Mouse (Mus musculus) mouse embryonic stem cell (cell line): ENCODE data around the gene Map3k20.

Experiments used
- in situ Hi-C, 2 experiments: fragments of 300-500 bp; cut with MboI; formaldehyde crosslinking; loops; 1 replicate in 1 of 2; 3 replicates in 1 of 2; pipeline ENCODE4 v1.14.3; 2019 to 2020; ENCODE audit warnings: low sequenced_read_pairs in 2 of 2, low pct_unique_long_range_greater_than_20kb in 1 of 2, mixed read lengths in 1 of 2; ENCODE audit not compliant: unreplicated experiment in 1 of 2

Gene Map3k20

GRCm38 (mm10) chr2:72285256-72285887, at the start of gene Map3k20:
Map3k20 (plus strand) TSS chr2:72285637.
- in situ Hi-C loops = no loop called here

GRCm38 (mm10) chr2:72238421-72238820, 47.0 kb upstream of the Map3k20 start:
- in situ Hi-C loops = no loop called here

GRCm38 (mm10) chr2:72238925-72239324, 46.5 kb upstream of the Map3k20 start:
- in situ Hi-C loops = no loop called here

GRCm38 (mm10) chr2:72239456-72239855, 46.0 kb upstream of the Map3k20 start:
- in situ Hi-C loops = no loop called here

- in situ Hi-C loops = no loop called here
Observed at GRCm38 (mm10) chr2:72239993-72240392, 45.4 kb upstream of the Map3k20 start.

GRCm38 (mm10) chr2:72240691-72241090, 44.7 kb upstream of the Map3k20 start:
- in situ Hi-C loops = no loop called here

GRCm38 (mm10) chr2:72241714-72242472, 43.5 kb upstream of the Map3k20 start:
- in situ Hi-C loops = no loop called here

- in situ Hi-C loops = no loop called here
Observed at GRCm38 (mm10) chr2:72242910-72243675, 42.3 kb upstream of the Map3k20 start.

- in situ Hi-C loops = no loop called here
Observed at GRCm38 (mm10) chr2:72245631-72246030, 39.8 kb upstream of the Map3k20 start.

- in situ Hi-C loops = no loop called here
Observed at GRCm38 (mm10) chr2:72246376-72246775, 39.1 kb upstream of the Map3k20 start.

- in situ Hi-C loops = no loop called here
Observed at GRCm38 (mm10) chr2:72247819-72248218, 37.6 kb upstream of the Map3k20 start.

- in situ Hi-C loops = no loop called here
Observed at GRCm38 (mm10) chr2:72252510-72253505, 32.6 kb upstream of the Map3k20 start.

- in situ Hi-C loops = no loop called here
Observed at GRCm38 (mm10) chr2:72253882-72254281, 31.6 kb upstream of the Map3k20 start.

GRCm38 (mm10) chr2:72254813-72255582, 30.4 kb upstream of the Map3k20 start:
- in situ Hi-C loops = no loop called here

- in situ Hi-C loops = no loop called here
Observed at GRCm38 (mm10) chr2:72260704-72261103, 24.7 kb upstream of the Map3k20 start.

- in situ Hi-C loops = no loop called here
Observed at GRCm38 (mm10) chr2:72262814-72263480, 22.5 kb upstream of the Map3k20 start.

- in situ Hi-C loops = no loop called here
Observed at GRCm38 (mm10) chr2:72267390-72267789, 18.0 kb upstream of the Map3k20 start.
